Mouse (Mus musculus) embryonic stem cell, embryonic (primary cell): ENCODE results near the gene Hunk.

Experiments used
- CTCF ChIA-PET, 4 experiments: fragments of 300-600 bp in 2 of 4; fragments of 350-600 bp in 2 of 4; sonication (Branson Sonifier 250); formaldehyde crosslinking; loops; one replicate each; lab custom pipeline; 2022; ENCODE audit warnings: inconsistent platforms in 2 of 4; lab: Charles Lee
- POLR2A ChIA-PET, 4 experiments: fragments of 300-600 bp in 2 of 4; fragments of 350-600 bp in 2 of 4; sonication (Branson Sonifier 250); formaldehyde crosslinking; loops; one replicate each; lab custom pipeline; 2022; ENCODE audit warnings: antibody characterized with exemption in 4 of 4, inconsistent platforms in 1 of 4; lab: Charles Lee

Hunk gene

GRCm38 (mm10) chr16:90385688-90386513, at the start of gene Hunk:
TSS of gene Hunk (plus strand) at chr16:90386013.
- CTCF ChIA-PET, result interaction anchor here (0.6 to 4.1 kb wide), 20 partner anchors 12 to 510 kb away, joined by 3 to 18 read pairs (median 3); no protein-coding TSS in a partner anchor

GRCm38 (mm10) chr16:90339026-90339425, 46.8 kb upstream of the Hunk start:
- ChIA-PET CTCF (no interaction called here), POLR2A (interaction anchor here in 2 of 4 experiments (0.6 to 1.4 kb wide), 3 partner anchors 24 to 690 kb away, joined by 3 to 6 read pairs (median 3); no protein-coding TSS in a partner anchor)

More at GRCm38 (mm10) chr16:90385688-90386513, at the start of gene Hunk:
- POLR2A ChIA-PET, result interaction anchor here (0.6 to 5.6 kb wide), 39 partner anchors 9 to 611 kb away, joined by 3 to 53 read pairs (median 4); partner anchors contain the start of genes Sod1 (in 3 of the 4) and Cfap298 (in 2 of the 4)

GRCm38 (mm10) chr16:90341086-90341485, 44.7 kb upstream of the Hunk start:
- CTCF ChIA-PET, result interaction anchor here in 2 of 4 experiments (0.6 to 1.6 kb wide), 3 partner anchors 9 to 93 kb away, joined by 3 to 9 read pairs (median 3); no protein-coding TSS in a partner anchor
- POLR2A ChIA-PET, result interaction anchor here in 1 of 4 experiments (1.4 kb wide), 1 partner anchor 11 kb away, joined by 6 read pairs; no protein-coding TSS in a partner anchor

- CTCF ChIA-PET, result interaction anchor here in 3 of 4 experiments (0.6 to 1.8 kb wide), 6 partner anchors 9 to 111 kb away, joined by 3 to 6 read pairs (median 6); no protein-coding TSS in a partner anchor
- POLR2A ChIA-PET, result no interaction called here
Observed at GRCm38 (mm10) chr16:90349700-90350548, 35.9 kb upstream of the Hunk start.

GRCm38 (mm10) chr16:90351726-90352125, 34.1 kb upstream of the Hunk start:
- POLR2A ChIA-PET, result interaction anchor here in 1 of 4 experiments (1.1 kb wide), 1 partner anchor 11 kb away, joined by 6 read pairs; no protein-coding TSS in a partner anchor
- CTCF ChIA-PET, result interaction anchor here in 1 of 4 experiments (0.6 kb wide), 1 partner anchor 808 kb away, joined by 3 read pairs; no protein-coding TSS in a partner anchor

GRCm38 (mm10) chr16:90352691-90353090, 33.1 kb upstream of the Hunk start:
- CTCF ChIA-PET, result no interaction called here
- POLR2A ChIA-PET, result interaction anchor here in 1 of 4 experiments (1.1 kb wide), 1 partner anchor 12 kb away, joined by 6 read pairs; no protein-coding TSS in a partner anchor

- ChIA-PET CTCF (interaction anchor here in 1 of 4 experiments (0.5 kb wide), 1 partner anchor 13 kb away, joined by 3 read pairs; no protein-coding TSS in a partner anchor), POLR2A (no interaction called here)
Observed at GRCm38 (mm10) chr16:90353156-90353555, 32.7 kb upstream of the Hunk start.

- ChIA-PET POLR2A (interaction anchor here in 1 of 4 experiments (0.9 to 1.8 kb wide), 2 partner anchors 139 to 186 kb away, joined by 4 read pairs; partner anchors contain the start of gene Sod1), CTCF (interaction anchor here in 1 of 4 experiments (1.2 kb wide), 1 partner anchor 9 kb away, joined by 6 read pairs; no protein-coding TSS in a partner anchor)
Observed at GRCm38 (mm10) chr16:90359329-90359728, 26.5 kb upstream of the Hunk start.

GRCm38 (mm10) chr16:90359750-90360149, 26.1 kb upstream of the Hunk start:
- ChIA-PET CTCF (interaction anchor here in 1 of 4 experiments (1.2 kb wide), 1 partner anchor 10 kb away, joined by 6 read pairs; no protein-coding TSS in a partner anchor), POLR2A (interaction anchor here in 1 of 4 experiments (1.8 kb wide), 1 partner anchor 139 kb away, joined by 4 read pairs; the partner anchor contains the start of gene Sod1)

GRCm38 (mm10) chr16:90360327-90360726, 25.5 kb upstream of the Hunk start:
- CTCF ChIA-PET, result no interaction called here
- POLR2A ChIA-PET, result interaction anchor here in 1 of 4 experiments (0.7 kb wide), 1 partner anchor 39 kb away, joined by 3 read pairs; no protein-coding TSS in a partner anchor

GRCm38 (mm10) chr16:90362926-90363325, 22.9 kb upstream of the Hunk start:
- CTCF ChIA-PET, result no interaction called here

GRCm38 (mm10) chr16:90379897-90380296, 5.9 kb upstream of the Hunk start:
- CTCF ChIA-PET, result interaction anchor here (0.6 to 1.6 kb wide), 15 partner anchors 30 to 1146 kb away, joined by 3 to 10 read pairs (median 4); no protein-coding TSS in a partner anchor
- POLR2A ChIA-PET, result interaction anchor here in 1 of 4 experiments (1.0 kb wide), 1 partner anchor 57 kb away, joined by 3 read pairs; no protein-coding TSS in a partner anchor

More at GRCm38 (mm10) chr16:90362926-90363325, 22.9 kb upstream of the Hunk start:
- POLR2A ChIA-PET, result no interaction called here

GRCm38 (mm10) chr16:90381633-90382032, 4.2 kb upstream of the Hunk start:
- ChIA-PET POLR2A (no interaction called here), CTCF (interaction anchor here in 1 of 4 experiments (0.6 kb wide), 1 partner anchor 350 kb away, joined by 3 read pairs; no protein-coding TSS in a partner anchor)

GRCm38 (mm10) chr16:90382701-90383280, 3.0 kb upstream of the Hunk start:
- ChIA-PET POLR2A (no interaction called here), CTCF (interaction anchor here in 2 of 4 experiments (0.6 to 1.1 kb wide), 5 partner anchors 20 to 667 kb away, joined by 3 to 4 read pairs (median 3); no protein-coding TSS in a partner anchor)

- CTCF ChIA-PET, result interaction anchor here in 2 of 4 experiments (1.1 to 1.5 kb wide), 2 partner anchors 33 to 245 kb away, joined by 4 read pairs; no protein-coding TSS in a partner anchor
- POLR2A ChIA-PET, result interaction anchor here in 2 of 4 experiments (0.5 to 5.6 kb wide), 10 partner anchors 17 to 951 kb away, joined by 3 to 46 read pairs (median 4); partner anchors contain the start of gene Cfap298 (in 1 of the 2)
Observed at GRCm38 (mm10) chr16:90384058-90384457, 1.8 kb upstream of the Hunk start.

GRCm38 (mm10) chr16:90384846-90385245, 967 bp upstream of the Hunk start:
- ChIA-PET POLR2A (interaction anchor here (0.5 to 5.6 kb wide), 26 partner anchors 16 to 950 kb away, joined by 3 to 53 read pairs (median 4); partner anchors contain the start of genes Cfap298 (in 2 of the 4) and Sod1 (in 2 of the 4)), CTCF (interaction anchor here in 2 of 4 experiments (0.7 to 4.1 kb wide), 7 partner anchors 13 to 327 kb away, joined by 3 to 18 read pairs (median 4); no protein-coding TSS in a partner anchor)
